Mouse (Mus musculus): ENCODE results near the gene Prr12. TPM values are rescaled to one million over a fixed set of nuclear protein-coding genes. Genes with fewer than 3 reads are reported as not detected.
"Not testable (repeated sequence)": the region's sequence is repeated elsewhere in the genome, so short reads cannot be mapped to it uniquely, and the experiment has no call there.

Gene Prr12
- polyA plus RNA-seq, 1 experiment from 2014 or later, result 8.7 TPM

DNA sequence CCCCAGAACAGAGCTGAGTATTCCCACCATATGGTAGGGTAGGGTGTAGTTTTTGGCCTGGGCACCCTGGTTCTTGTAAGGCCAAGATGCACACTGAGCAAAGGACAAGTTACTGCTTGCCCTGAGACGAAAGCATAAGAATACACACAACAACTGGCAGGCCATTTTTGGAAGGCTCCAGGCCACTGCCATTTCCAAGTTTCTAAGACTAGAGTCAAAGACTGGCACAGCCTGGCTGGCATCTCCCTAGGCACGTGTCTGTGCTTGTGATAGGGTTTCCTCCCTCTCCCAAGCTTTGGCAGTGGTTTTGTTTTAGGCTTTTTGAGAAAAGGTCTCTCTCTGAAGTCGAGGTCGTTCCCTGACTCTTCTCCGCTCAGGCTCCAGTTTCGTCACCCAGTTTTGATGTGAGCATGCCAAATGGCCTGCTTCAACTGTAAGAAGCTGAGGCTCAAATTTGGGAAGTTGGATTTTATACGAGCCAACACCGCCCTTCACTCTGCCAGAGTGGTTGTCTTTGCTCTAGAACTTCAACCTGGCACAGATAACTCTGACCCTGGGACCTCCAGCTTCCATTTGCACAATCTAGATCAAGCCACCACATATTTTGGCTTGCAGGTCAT is 27.0 kb downstream of the Prr12 start:
- Histone ChIP-seq H3K27me3 (ENCODE audit: control insufficient read depth, insufficient read depth, low read length) (no peaks in the 10 kb centered on the region), H3K4me1 (ENCODE audit: control insufficient read depth, insufficient read depth, low read length) (no peaks in the 10 kb centered on the region), H3K9ac (ENCODE audit: low read length) (no peak overlapping the region), H3K36me3 (ENCODE audit: control insufficient read depth, insufficient read depth, low read length) (peaks cover 7% of the 10 kb centered on the region; the same call in 1 of the 2 replicates), H3K4me2 (ENCODE audit: low read depth, low read length) (no peak overlapping the region), H3K9me3 (replicated peaks; ENCODE audit: control insufficient read depth, low read length) (no peaks in the 10 kb centered on the region), H3K27ac (ENCODE audit: low read length) (peak overlapping the region; percentile 2; the same call in 1 of the 2 replicates), H3K4me3 (replicated peaks; ENCODE audit: low read length) (no peak overlapping the region)
- 65% methylated on average over 8 of the region's 8 CpGs for WGBS
- no peak for ATAC-seq (ENCODE audit: insufficient read depth, low FRiP score)

DNA sequence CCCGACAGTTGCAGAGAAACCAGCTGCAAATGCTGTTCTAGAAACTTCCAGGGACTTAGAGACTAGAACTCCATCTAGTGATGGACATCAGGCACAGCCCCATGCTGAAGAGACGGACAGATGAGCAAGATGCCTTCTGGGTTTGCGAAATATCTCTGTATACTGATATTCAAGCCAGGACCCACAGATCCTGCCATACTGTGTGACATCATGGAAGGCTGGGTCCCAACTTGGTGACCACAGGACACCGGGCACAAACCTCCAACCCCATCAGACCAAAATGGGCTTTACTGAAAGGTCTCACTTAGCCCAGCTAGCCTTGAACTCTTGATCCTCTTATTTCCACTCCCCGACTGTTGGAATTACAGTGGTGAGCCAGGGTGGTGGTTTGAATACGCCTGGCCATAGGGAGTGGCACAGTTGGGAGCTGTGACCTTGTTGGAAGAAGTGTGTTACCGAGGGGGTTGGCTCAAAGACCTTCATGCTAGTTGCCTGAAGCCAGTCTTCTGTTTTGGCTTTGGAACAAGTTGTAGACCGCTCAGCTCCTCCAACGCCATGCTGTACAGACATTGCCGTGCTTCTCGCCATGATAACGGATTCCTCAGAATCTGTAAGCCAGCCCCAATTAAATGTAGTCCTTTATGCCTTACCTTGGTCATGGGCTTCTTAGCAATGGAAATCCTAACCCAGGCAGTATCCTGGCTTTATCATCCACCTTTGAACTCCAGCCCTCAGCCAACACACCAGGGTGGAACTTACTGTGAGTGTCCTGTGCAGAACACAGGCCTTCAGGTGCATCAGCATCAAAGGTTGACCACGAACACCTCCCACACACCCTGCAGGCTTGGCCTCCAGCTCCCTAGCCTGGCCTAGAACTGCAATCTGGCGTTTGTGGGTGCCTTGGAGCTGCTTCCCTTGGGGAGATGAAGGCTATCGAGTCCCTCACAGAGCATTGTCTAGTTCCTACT is 28.1 kb downstream of the Prr12 start:
- 81% methylated on average over 15 of the region's 15 CpGs for WGBS
- no peaks in the 10 kb centered on the region for H3K4me1 ChIP-seq (ENCODE audit: control insufficient read depth, insufficient read depth, low read length)
- H3K9me3 ChIP-seq (replicated peaks; ENCODE audit: control insufficient read depth, low read length), result no peaks in the 10 kb centered on the region
- no peak overlapping the region for H3K9ac ChIP-seq (ENCODE audit: low read length)
- no peak overlapping the region for H3K27ac ChIP-seq (ENCODE audit: low read length)
- no peak overlapping the region for H3K4me3 ChIP-seq (replicated peaks; ENCODE audit: low read length)
- 0 out of 2 replicates have a peak, but pooled peaks cover 4% of the 10 kb centered on the region for H3K36me3 ChIP-seq (ENCODE audit: control insufficient read depth, insufficient read depth, low read length)
- no peak overlapping the region for H3K4me2 ChIP-seq (ENCODE audit: low read depth, low read length)
- H3K27me3 ChIP-seq (ENCODE audit: control insufficient read depth, insufficient read depth, low read length), result no peaks in the 10 kb centered on the region
- ATAC-seq (ENCODE audit: insufficient read depth, low FRiP score), result no peak

DNA sequence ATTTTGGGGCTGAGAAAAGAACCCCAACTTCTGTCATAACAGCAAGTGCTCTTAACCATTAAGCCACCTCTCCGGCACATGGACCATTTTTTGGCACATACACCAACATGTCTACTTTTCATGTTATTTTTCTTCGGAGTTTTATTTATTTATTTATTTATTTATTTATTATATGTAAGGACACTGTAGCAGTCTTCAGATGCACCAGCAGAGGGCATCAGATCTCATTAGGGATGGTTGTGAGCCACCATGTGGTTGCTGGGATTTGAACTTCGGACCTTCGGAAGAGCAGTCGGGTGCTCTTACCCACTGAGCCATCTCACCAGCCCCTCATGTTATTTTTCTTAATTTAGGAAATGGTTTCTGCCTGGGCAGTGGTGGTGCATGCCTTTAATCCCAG is 29.0 kb downstream of the Prr12 start:
- H3K27ac ChIP-seq (ENCODE audit: low read length); H3K9me3 ChIP-seq (replicated peaks; ENCODE audit: control insufficient read depth, low read length); H3K27me3 ChIP-seq (ENCODE audit: control insufficient read depth, insufficient read depth, low read length); ATAC-seq (ENCODE audit: insufficient read depth, low FRiP score); H3K36me3 ChIP-seq (ENCODE audit: control insufficient read depth, insufficient read depth, low read length); H3K4me2 ChIP-seq (ENCODE audit: low read depth, low read length); H3K4me1 ChIP-seq (ENCODE audit: control insufficient read depth, insufficient read depth, low read length); H3K4me3 ChIP-seq (replicated peaks; ENCODE audit: low read length); H3K9ac ChIP-seq (ENCODE audit: low read length): not testable (repeated sequence)
- 78% methylated on average over 5 of the region's 5 CpGs for WGBS

DNA sequence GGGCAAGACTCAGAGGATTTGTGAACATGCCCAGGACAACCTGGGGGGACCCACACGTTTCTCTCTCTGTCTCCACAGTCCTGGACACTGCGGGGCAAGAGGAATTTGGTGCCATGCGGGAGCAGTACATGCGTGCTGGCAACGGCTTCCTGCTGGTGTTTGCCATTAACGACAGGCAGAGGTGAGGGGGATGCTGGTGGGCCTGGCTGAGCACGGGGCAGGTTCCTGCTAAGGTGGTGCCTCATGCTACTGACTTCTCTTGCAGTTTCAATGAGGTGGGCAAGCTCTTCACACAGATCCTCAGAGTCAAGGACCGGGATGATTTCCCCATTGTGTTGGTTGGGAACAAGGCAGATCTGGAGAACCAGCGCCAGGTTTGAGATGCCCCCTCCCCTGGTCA is 32.5 kb downstream of the Prr12 start:
- Histone ChIP-seq H3K4me2 (ENCODE audit: low read depth, low read length) (no peak overlapping the region), H3K4me1 (ENCODE audit: control insufficient read depth, insufficient read depth, low read length) (0 out of 2 replicates have a peak, but pooled peaks cover 4% of the 10 kb centered on the region), H3K27me3 (ENCODE audit: control insufficient read depth, insufficient read depth, low read length) (no peaks in the 10 kb centered on the region), H3K9me3 (replicated peaks; ENCODE audit: control insufficient read depth, low read length) (no peaks in the 10 kb centered on the region), H3K27ac (ENCODE audit: low read length) (no peak overlapping the region), H3K36me3 (ENCODE audit: control insufficient read depth, insufficient read depth, low read length) (no peaks in the 10 kb centered on the region), H3K4me3 (replicated peaks; ENCODE audit: low read length) (no peak overlapping the region), H3K9ac (ENCODE audit: low read length) (no peak overlapping the region)
- 69% methylated on average over 9 of the region's 9 CpGs for WGBS
- ATAC-seq (ENCODE audit: insufficient read depth, low FRiP score), result no peak

DNA sequence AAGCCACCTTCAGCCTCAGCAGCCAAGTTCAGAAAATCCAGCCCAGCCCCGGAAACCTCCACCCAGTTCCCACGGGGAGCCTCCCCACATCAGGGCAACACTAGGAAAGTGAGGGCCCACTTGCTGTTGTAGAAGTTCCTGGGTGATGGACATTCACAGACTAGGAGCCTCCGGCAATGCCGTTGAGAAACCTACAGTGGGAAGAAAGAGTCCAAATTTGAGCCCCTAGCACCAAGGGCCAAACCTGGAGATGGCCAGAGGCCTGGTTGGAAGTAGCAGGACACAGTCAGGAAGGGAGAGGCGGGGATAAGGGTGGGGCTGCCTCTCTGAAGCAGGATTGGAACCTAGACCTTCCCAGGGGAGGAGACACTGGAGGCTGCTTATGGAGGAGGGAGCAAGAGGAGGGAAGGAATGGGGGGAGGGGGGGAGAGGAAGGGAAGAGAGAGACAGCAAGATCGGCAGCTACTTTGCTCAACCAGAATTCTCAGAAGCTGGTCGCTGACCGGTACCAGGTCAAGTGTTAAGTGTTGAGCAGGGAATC is 33.6 kb downstream of the Prr12 start:
- peaks cover 10% of the 10 kb centered on the region for H3K4me1 ChIP-seq (ENCODE audit: control insufficient read depth, insufficient read depth, low read length)
- peak overlapping the region; percentile 86; the same call in 1 of the 2 replicates for H3K9ac ChIP-seq (ENCODE audit: low read length)
- no peak for ATAC-seq (ENCODE audit: insufficient read depth, low FRiP score)
- no peaks in the 10 kb centered on the region for H3K27me3 ChIP-seq (ENCODE audit: control insufficient read depth, insufficient read depth, low read length)
- no peaks in the 10 kb centered on the region for H3K36me3 ChIP-seq (ENCODE audit: control insufficient read depth, insufficient read depth, low read length)
- H3K27ac ChIP-seq (ENCODE audit: low read length), result peak overlapping the region; percentile 100
- H3K4me2 ChIP-seq (ENCODE audit: low read depth, low read length), result peak overlapping the region; percentile 82
- 27% methylated on average over 8 of the region's 8 CpGs for WGBS
- H3K9me3 ChIP-seq (replicated peaks; ENCODE audit: control insufficient read depth, low read length), result no peaks in the 10 kb centered on the region
- H3K4me3 ChIP-seq (replicated peaks; ENCODE audit: low read length), result peak overlapping the region; percentile 99

DNA sequence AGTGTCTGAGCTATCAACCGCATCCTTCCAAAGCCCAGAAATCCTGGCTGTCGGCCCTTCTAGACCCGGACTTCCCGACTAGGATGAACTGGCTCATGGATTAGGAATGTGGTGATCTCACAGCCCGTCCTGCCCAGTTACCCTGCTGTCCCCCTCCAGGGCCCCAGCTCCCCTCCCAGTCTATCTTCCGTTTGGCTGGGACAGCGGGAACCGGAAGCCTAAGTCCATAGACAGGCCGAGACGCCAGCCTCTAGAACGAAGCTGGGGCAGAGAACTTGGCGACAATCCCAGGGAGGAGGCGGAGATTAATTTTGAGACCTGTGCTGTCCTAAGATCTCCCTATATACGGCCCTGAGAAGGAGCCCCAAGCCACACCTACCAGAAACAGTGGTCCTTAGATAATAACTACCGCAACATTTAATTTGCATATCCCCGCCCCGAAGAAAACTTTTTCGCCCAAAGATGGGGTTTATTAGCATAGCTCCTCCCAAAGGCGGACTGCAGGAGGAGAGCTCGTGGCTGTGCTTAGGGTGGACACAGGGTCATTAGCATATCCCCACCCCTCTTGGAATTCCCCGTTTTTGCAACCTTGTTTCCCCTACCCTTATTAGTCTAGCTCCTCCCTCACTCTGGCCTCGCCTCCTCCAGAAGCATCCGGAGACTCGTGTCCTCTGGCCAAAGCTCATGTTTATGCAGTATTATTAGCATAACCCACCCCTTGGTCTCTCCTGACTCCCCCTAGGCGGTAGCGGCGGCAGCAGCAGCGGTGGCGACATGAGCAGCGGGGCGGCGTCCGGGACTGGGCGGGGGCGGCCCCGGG is 35.2 kb downstream of the Prr12 start, which contains the start of gene Rras:
Gene Rras, plus strand, starts transcription at position 720 of the 820 bp plus-strand sequence.
- Histone ChIP-seq H3K9me3 (replicated peaks; ENCODE audit: control insufficient read depth, low read length) (no peaks in the 10 kb centered on the region), H3K9ac (ENCODE audit: low read length) (peak within 1 kb of the TSS; percentile 86), H3K4me3 (replicated peaks; ENCODE audit: low read length) (peak within 1 kb of the TSS; percentile 99), H3K27ac (ENCODE audit: low read length) (peak within 1 kb of the TSS; percentile 100), H3K36me3 (ENCODE audit: control insufficient read depth, insufficient read depth, low read length) (peaks cover under 1% of the 10 kb centered on the region; the same call in 1 of the 2 replicates), H3K4me2 (ENCODE audit: low read depth, low read length) (peak within 1 kb of the TSS; percentile 82), H3K27me3 (ENCODE audit: control insufficient read depth, insufficient read depth, low read length) (no peaks in the 10 kb centered on the region), H3K4me1 (ENCODE audit: control insufficient read depth, insufficient read depth, low read length) (peaks cover 10% of the 10 kb centered on the region)
- WGBS, result under 1% methylated on average over 36 of the region's 36 CpGs
- peak; percentile 91 for ATAC-seq (ENCODE audit: insufficient read depth, low FRiP score)

DNA sequence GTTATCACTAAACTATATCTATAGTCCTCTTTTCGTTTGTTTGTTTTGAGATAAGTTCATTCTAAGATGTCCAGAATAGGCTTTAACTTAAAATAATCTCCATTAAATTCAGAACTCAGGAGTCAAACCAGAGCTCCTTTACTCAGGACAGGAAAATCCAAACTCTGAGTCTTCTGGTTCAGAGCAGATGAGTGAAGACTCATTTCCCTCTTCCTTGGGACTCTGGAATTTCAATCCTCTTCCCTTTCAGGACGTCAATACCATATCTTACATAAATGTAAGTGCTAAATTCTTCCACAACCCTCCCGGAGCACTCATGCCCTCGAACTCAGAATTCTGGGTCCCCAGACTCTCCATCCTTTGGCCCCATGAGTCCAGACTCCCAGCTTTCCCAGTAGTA is 35.9 kb downstream of the Prr12 start:
- Histone ChIP-seq H3K36me3 (ENCODE audit: control insufficient read depth, insufficient read depth, low read length) (peaks cover 7% of the 10 kb centered on the region; the same call in 1 of the 2 replicates), H3K27me3 (ENCODE audit: control insufficient read depth, insufficient read depth, low read length) (no peaks in the 10 kb centered on the region), H3K9ac (ENCODE audit: low read length) (peak overlapping the region; percentile 76), H3K27ac (ENCODE audit: low read length) (peak overlapping the region; percentile 100), H3K4me2 (ENCODE audit: low read depth, low read length) (peak overlapping the region; percentile 82), H3K4me1 (ENCODE audit: control insufficient read depth, insufficient read depth, low read length) (peaks cover 10% of the 10 kb centered on the region), H3K9me3 (replicated peaks; ENCODE audit: control insufficient read depth, low read length) (no peaks in the 10 kb centered on the region), H3K4me3 (replicated peaks; ENCODE audit: low read length) (peak overlapping the region; percentile 99)
- 3% methylated on average over 4 of the region's 4 CpGs for WGBS
- no peak for ATAC-seq (ENCODE audit: insufficient read depth, low FRiP score)

DNA sequence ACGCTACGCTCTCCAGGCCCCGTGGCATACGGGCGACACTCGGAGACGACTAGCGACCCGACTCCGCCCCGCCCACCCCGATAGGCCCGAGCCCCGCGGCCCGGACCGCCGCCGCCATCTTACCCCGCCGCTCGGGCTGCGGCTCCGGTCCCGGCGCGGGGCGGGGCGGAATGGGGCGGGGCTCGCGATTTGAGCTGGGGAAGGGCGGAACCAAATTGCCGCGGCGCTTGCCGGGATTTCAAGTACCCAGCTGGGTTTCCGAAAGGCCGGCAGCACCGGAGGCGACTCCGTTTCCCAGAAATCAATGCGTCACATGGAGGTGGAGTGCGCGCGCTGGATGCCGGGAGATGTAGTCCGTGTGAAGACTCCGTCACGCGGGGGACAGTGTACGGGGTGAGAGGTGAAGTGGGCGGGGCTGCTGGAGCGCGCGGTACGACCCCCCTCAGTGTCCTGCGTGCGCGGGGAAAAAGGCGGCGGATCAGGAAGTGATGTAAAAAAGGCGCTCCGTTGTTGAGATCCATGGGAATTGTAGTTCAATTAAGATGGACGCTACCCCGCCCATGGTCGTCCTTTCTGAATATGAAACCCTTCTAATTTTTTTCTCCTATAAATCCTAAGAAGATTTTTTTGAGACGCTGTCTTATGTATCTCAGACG is 36.6 kb downstream of the Prr12 start, which contains the start of gene Scaf1:
Gene Scaf1, minus strand, starts transcription at position 407 of the 656 bp plus-strand sequence.
- H3K9me3 ChIP-seq (replicated peaks; ENCODE audit: control insufficient read depth, low read length), result no peaks in the 10 kb centered on the region
- peak within 1 kb of the TSS; percentile 99 for H3K9ac ChIP-seq (ENCODE audit: low read length)
- H3K27me3 ChIP-seq (ENCODE audit: control insufficient read depth, insufficient read depth, low read length), result no peaks in the 10 kb centered on the region
- peak within 1 kb of the TSS; percentile 83 for H3K4me2 ChIP-seq (ENCODE audit: low read depth, low read length)
- peak; percentile 89 for ATAC-seq (ENCODE audit: insufficient read depth, low FRiP score)
- peaks cover 10% of the 10 kb centered on the region for H3K4me1 ChIP-seq (ENCODE audit: control insufficient read depth, insufficient read depth, low read length)
- peak within 1 kb of the TSS; percentile 100 for H3K27ac ChIP-seq (ENCODE audit: low read length)
- peaks cover 11% of the 10 kb centered on the region; the same call in 1 of the 2 replicates for H3K36me3 ChIP-seq (ENCODE audit: control insufficient read depth, insufficient read depth, low read length)
- H3K4me3 ChIP-seq (replicated peaks; ENCODE audit: low read length), result peak within 1 kb of the TSS; percentile 99
- WGBS, result under 1% methylated on average over 67 of the region's 69 CpGs
